Mouse (Mus musculus) small intestine, adult 2 months (tissue): Measurements from ENCODE around the gene Tshr.

Source experiments
- CTCF ChIP-seq: fragments of 200-500 bp; IDR thresholded peaks from 2 replicates; pipeline ENCODE4 v1.5.1; 2012; ENCODE audit warnings: low read depth, mild to moderate bottlenecking, control low read depth, inconsistent platforms, low read length, moderate library complexity, mixed read lengths; ENCODE audit not compliant: insufficient replicate concordance, insufficient read length; ENCODE audit errors: extremely low read depth
- POLR2A ChIP-seq: fragments of 200-500 bp; IDR thresholded peaks from 2 replicates; pipeline ENCODE4 v1.6.1; 2012; ENCODE audit warnings: low read depth, mild to moderate bottlenecking, control low read depth, inconsistent platforms, low read length, moderate library complexity

DNA sequence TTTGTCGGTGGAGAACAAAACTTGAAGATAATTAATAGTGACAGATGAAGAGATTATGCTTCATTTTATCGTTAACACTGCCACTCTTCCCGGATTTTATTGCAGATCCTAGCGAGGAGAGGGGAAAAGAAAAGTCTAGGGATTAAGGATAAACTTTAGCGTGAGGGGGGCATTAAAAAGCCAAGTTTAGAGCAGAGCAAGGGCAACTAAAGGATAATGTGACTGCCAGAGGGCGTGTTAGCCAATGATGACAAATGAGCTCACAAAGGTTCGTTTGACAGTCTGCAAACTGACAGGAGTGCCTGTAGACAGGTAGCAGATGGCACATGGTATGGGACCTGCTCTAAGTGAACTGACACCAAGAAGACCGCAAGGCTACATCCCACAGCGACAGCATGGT, 36.9 kb downstream of the Tshr start:
- TF ChIP-seq POLR2A (no peak), CTCF (no peak)
